Mouse (Mus musculus) CH12.LX (cell line): Measurements from ENCODE around the gene Itga9. TPM values are rescaled to one million over a fixed set of nuclear protein-coding genes. Genes with fewer than 3 reads are reported as not detected.

ENCODE experiments used
- DNase-seq: peaks from one replicate; pipeline ENCODE4 v3.0.0-alpha.2; 2013; ENCODE audit errors: extremely low read depth
- H3K27ac ChIP-seq: 2 replicates; pipeline ENCODE4 v1.5.1; 2012; ENCODE audit warnings: low read depth, mild to moderate bottlenecking, control low read depth, moderate library complexity; ENCODE audit not compliant: insufficient read depth
- H3K27me3 ChIP-seq: replicated peaks from 2 replicates; pipeline ENCODE3; 2012; ENCODE audit warnings: inconsistent platforms
- H3K36me3 ChIP-seq, 2 experiments: replicated peaks in 1 of 2; 2 replicates each; pipeline versions ENCODE3 to v1.6.1; 2012; ENCODE audit warnings: inconsistent platforms in 1 of 2, low read length in 1 of 2, mild to moderate bottlenecking in 1 of 2, mixed read lengths in 1 of 2, moderate library complexity in 1 of 2; ENCODE audit not compliant: control insufficient read depth in 1 of 2, insufficient read depth in 1 of 2
- H3K4me1 ChIP-seq, 2 experiments: 2 replicates each; pipeline ENCODE4 v1.6.1; 2012; ENCODE audit warnings: inconsistent platforms in 1 of 2, moderate library complexity in 1 of 2; ENCODE audit not compliant: insufficient read depth in 2 of 2, control insufficient read depth in 1 of 2
- H3K4me2 ChIP-seq: 2 replicates; pipeline ENCODE4 v1.6.1; 2012; ENCODE audit warnings: low read depth, mild to moderate bottlenecking, control low read depth; ENCODE audit not compliant: poor library complexity, insufficient read depth, severe bottlenecking
- H3K4me3 ChIP-seq, 3 experiments: fragments of 150-350 bp in 1 of 3; sonication (generic) in 1 of 3; replicated peaks in 1 of 3; 2 replicates each; pipeline versions ENCODE3 to v1.5.1; 2011 to 2012; ENCODE audit warnings: low read depth in 2 of 3, low read length in 2 of 3, mild to moderate bottlenecking in 2 of 3, moderate library complexity in 2 of 3, control low read depth in 1 of 3, improper control_type of control experiment in 1 of 3, inconsistent platforms in 1 of 3, mixed read lengths in 1 of 3; ENCODE audit not compliant: poor library complexity in 1 of 3
- H3K79me2 ChIP-seq: replicated peaks from 2 replicates; pipeline ENCODE4 v1.6.1; 2012; ENCODE audit warnings: mild to moderate bottlenecking, moderate library complexity; ENCODE audit not compliant: control insufficient read depth, poor library complexity, insufficient read depth, severe bottlenecking; ENCODE audit errors: extremely low read depth
- H3K9ac ChIP-seq: 2 replicates; pipeline ENCODE4 v1.6.1; 2012; ENCODE audit warnings: low read depth, mild to moderate bottlenecking, control low read depth, moderate library complexity; ENCODE audit not compliant: insufficient read depth
- H3K9me3 ChIP-seq: replicated peaks from 2 replicates; pipeline ENCODE3; 2012; ENCODE audit warnings: low read length, inconsistent platforms, mixed read lengths
- CHD1 ChIP-seq: IDR thresholded peaks from 2 replicates; pipeline ENCODE4 v1.6.1; 2012; ENCODE audit warnings: low read depth, low read length, improper control_type of control experiment, inconsistent platforms
- CHD2 ChIP-seq: IDR thresholded peaks from 2 replicates; pipeline ENCODE4 v1.6.1; 2011; ENCODE audit warnings: low read length, improper control_type of control experiment
- ELF1 ChIP-seq: IDR thresholded peaks from 2 replicates; pipeline ENCODE4 v1.6.1; 2014; ENCODE audit warnings: low read depth, mild to moderate bottlenecking, inconsistent platforms, low read length, improper control_type of control experiment
- EP300 ChIP-seq: IDR thresholded peaks from 2 replicates; pipeline ENCODE4 v1.6.1; 2011; ENCODE audit warnings: low read length, improper control_type of control experiment
- ETS1 ChIP-seq: conservative IDR thresholded peaks from 2 replicates; pipeline ENCODE4 v1.6.1; 2012; ENCODE audit warnings: low read depth, mild to moderate bottlenecking, inconsistent platforms, low read length, improper control_type of control experiment, moderate library complexity
- IRF4 ChIP-seq: IDR thresholded peaks from 2 replicates; pipeline ENCODE4 v1.6.1; 2014; ENCODE audit warnings: low read depth, mild to moderate bottlenecking, inconsistent platforms, low read length, improper control_type of control experiment
- JUN ChIP-seq: IDR thresholded peaks from 2 replicates; pipeline ENCODE4 v1.6.1; 2011; ENCODE audit warnings: low read depth, mild to moderate bottlenecking, low read length, improper control_type of control experiment, moderate library complexity; ENCODE audit not compliant: insufficient read depth
- JUND ChIP-seq: conservative IDR thresholded peaks from 2 replicates; pipeline ENCODE4 v1.6.1; 2011; ENCODE audit warnings: low read depth, low read length, improper control_type of control experiment
- MAFK ChIP-seq: IDR thresholded peaks from 2 replicates; pipeline ENCODE4 v1.6.1; 2011; ENCODE audit warnings: low read length, improper control_type of control experiment; ENCODE audit not compliant: insufficient replicate concordance
- MEF2A ChIP-seq: IDR thresholded peaks from 2 replicates; pipeline ENCODE4 v1.6.1; 2014; ENCODE audit warnings: low read depth, mild to moderate bottlenecking, inconsistent platforms, low read length, improper control_type of control experiment, borderline replicate concordance
- MXI1 ChIP-seq: IDR thresholded peaks from 2 replicates; pipeline ENCODE4 v1.6.1; 2011; ENCODE audit warnings: mild to moderate bottlenecking, low read depth, low read length, improper control_type of control experiment
- NELFE ChIP-seq: IDR thresholded peaks from 2 replicates; pipeline ENCODE4 v1.6.1; 2011; ENCODE audit warnings: low read depth, low read length, improper control_type of control experiment
- PAX5 ChIP-seq: IDR thresholded peaks from 2 replicates; pipeline ENCODE4 v1.6.1; 2012; ENCODE audit warnings: low read length, inconsistent platforms, mixed read lengths
- POLR2AphosphoS2 ChIP-seq: IDR thresholded peaks from 2 replicates; pipeline ENCODE4 v1.6.1; 2011; ENCODE audit warnings: low read depth, low read length, improper control_type of control experiment
- RAD21 ChIP-seq: IDR thresholded peaks from 2 replicates; pipeline ENCODE4 v1.6.1; 2011; ENCODE audit warnings: low read depth, mild to moderate bottlenecking, low read length, improper control_type of control experiment, moderate library complexity
- RCOR1 ChIP-seq: conservative IDR thresholded peaks from 2 replicates; pipeline ENCODE4 v1.6.1; 2012; ENCODE audit warnings: low read depth, mild to moderate bottlenecking, inconsistent platforms, low read length, improper control_type of control experiment
- SMC3 ChIP-seq: IDR thresholded peaks from 2 replicates; pipeline ENCODE4 v1.6.1; 2011; ENCODE audit warnings: low read depth, low read length, improper control_type of control experiment
- UBTF ChIP-seq: IDR thresholded peaks from 2 replicates; pipeline ENCODE4 v1.6.1; 2012; ENCODE audit warnings: low read depth, mild to moderate bottlenecking, inconsistent platforms, low read length, improper control_type of control experiment, moderate library complexity
- USF1 ChIP-seq: IDR thresholded peaks from 2 replicates; pipeline ENCODE4 v1.6.1; 2014; ENCODE audit warnings: low read depth, mild to moderate bottlenecking, inconsistent platforms, low read length, improper control_type of control experiment
- USF2 ChIP-seq: conservative IDR thresholded peaks from 2 replicates; pipeline ENCODE4 v1.6.1; 2011; ENCODE audit warnings: low read depth, low read length, improper control_type of control experiment
- ZC3H11A ChIP-seq: IDR thresholded peaks from 2 replicates; pipeline ENCODE4 v1.6.1; 2012; ENCODE audit warnings: low read depth, mild to moderate bottlenecking, inconsistent platforms, low read length, improper control_type of control experiment
- ZKSCAN1 ChIP-seq: IDR thresholded peaks from 2 replicates; pipeline ENCODE4 v1.6.1; 2012; ENCODE audit warnings: low read depth, inconsistent platforms, low read length, improper control_type of control experiment, borderline replicate concordance
- ZMIZ1 ChIP-seq: IDR thresholded peaks from 2 replicates; pipeline ENCODE4 v1.6.1; 2012; ENCODE audit warnings: low read depth, mild to moderate bottlenecking, inconsistent platforms, low read length, improper control_type of control experiment
- dilution Hi-C: fragments of 300-500 bp; cut with MboI; formaldehyde crosslinking; loops from 2 replicates; pipeline ENCODE4 v1.14.3; 2020; ENCODE audit warnings: low sequenced_read_pairs; ENCODE audit not compliant: extremely low pct_unique_long_range_greater_than_20kb, extremely low pct_ligation_motif_present
- in situ Hi-C: fragments of 300-500 bp; cut with MboI; formaldehyde crosslinking; loops from 3 replicates; pipeline ENCODE4 v1.14.3; 2019; ENCODE audit warnings: low sequenced_read_pairs, low pct_ligation_motif_present, low pct_unique_long_range_greater_than_20kb, mixed read lengths
- polyA plus RNA-seq: library from polyadenylated mRNA; unstranded; fragments of >175 nt; gene quantifications from 2 replicates; pipeline ENCODE4 v1.2.1, GENCODE M21; 2012; ENCODE audit warnings: low read depth; ENCODE audit not compliant: insufficient read length
- total RNA-seq, 2 experiments: library from RNA; depleted of rRNA; stranded (reverse); fragments of 300-350 nt in 1 of 2; fragments of >200 nt in 1 of 2; gene quantifications; 2 replicates each; pipeline ENCODE4 v1.2.3; 2012 to 2014

The Itga9 gene
- total and polyA plus RNA-seq, 3 experiments, result 0.19 TPM; not detected in 2

- dilution Hi-C loops (no loop called here), in situ Hi-C loops (no loop called here)
- no peak overlapping the region for H3K4me3 ChIP-seq
- no peaks in the 10 kb centered on the region for H3K79me2 ChIP-seq
- H3K4me2 ChIP-seq, result no peak overlapping the region
- no peak for DNase-seq
- H3K36me3 ChIP-seq, result no peaks in the 10 kb centered on the region
- no peaks in the 10 kb centered on the region for H3K27me3 ChIP-seq
- TF ChIP-seq RAD21 (no peak), ZC3H11A (no peak), ETS1 (no peak), CHD2 (no peak), JUND (no peak)
- peaks cover 3% of the 10 kb centered on the region for H3K9me3 ChIP-seq
- no peak overlapping the region for H3K27ac ChIP-seq
- no peak overlapping the region for H3K9ac ChIP-seq
- H3K4me1 ChIP-seq, result peaks cover 0 to 11% of the 10 kb centered on the region in 2 experiments; a peak in 2 of 4 replicates
These were observed 75.0 kb downstream of the Itga9 start for GRCm38 (mm10) chr9:118681506-118681905.

GRCm38 (mm10) chr9:118682154-118682553, 75.7 kb downstream of the Itga9 start:
- Histone ChIP-seq H3K27ac (no peak overlapping the region), H3K4me3 (no peak overlapping the region), H3K4me1 (peaks cover 0 to 6% of the 10 kb centered on the region in 2 experiments; a peak in 1 of 4 replicates), H3K27me3 (no peaks in the 10 kb centered on the region), H3K9me3 (peaks cover 3% of the 10 kb centered on the region), H3K4me2 (no peak overlapping the region), H3K36me3 (no peaks in the 10 kb centered on the region), H3K79me2 (no peaks in the 10 kb centered on the region), H3K9ac (no peak overlapping the region)
- no peak for DNase-seq
- no peak for TF ChIP-seq ZKSCAN1
- no peak for TF ChIP-seq UBTF
- TF ChIP-seq RCOR1, result no peak
- no peak for TF ChIP-seq ZMIZ1
- no peak for TF ChIP-seq CHD1
- TF ChIP-seq JUN, result no peak
- TF ChIP-seq PAX5, result no peak
- in situ Hi-C loops, result no loop called here
- dilution Hi-C loops, result no loop called here

GRCm38 (mm10) chr9:118683507-118683906, 77.0 kb downstream of the Itga9 start:
- Histone ChIP-seq H3K79me2 (no peaks in the 10 kb centered on the region), H3K36me3 (no peaks in the 10 kb centered on the region), H3K4me1 (peaks cover 0 to under 1% of the 10 kb centered on the region in 2 experiments; a peak in 1 of 4 replicates), H3K9me3 (peaks cover 3% of the 10 kb centered on the region), H3K4me3 (no peak overlapping the region), H3K4me2 (no peak overlapping the region), H3K9ac (no peak overlapping the region), H3K27ac (no peak overlapping the region), H3K27me3 (peaks cover 6% of the 10 kb centered on the region)
- in situ Hi-C loops (no loop called here), dilution Hi-C loops (no loop called here)
- no peak for DNase-seq
- TF ChIP-seq NELFE (no peak), SMC3 (no peak), POLR2AphosphoS2 (no peak), MXI1 (no peak), IRF4 (no peak), ELF1 (no peak), EP300 (no peak), RCOR1 (no peak), USF2 (no peak), MEF2A (no peak), JUN (no peak), MAFK (no peak), USF1 (no peak)
